Mouse (Mus musculus) left cerebral cortex, postnatal 25 days (tissue): ENCODE data around the gene Thpo. TPM values are rescaled to one million over a fixed set of nuclear protein-coding genes. Genes with fewer than 3 reads are reported as not detected.

Experiments used
- DNase-seq, 2 experiments: peaks; one replicate each; pipeline ENCODE4 v3.0.0; 2022; ENCODE audit warnings: low spot score in 2 of 2, mixed read lengths in 1 of 2
- intact Hi-C: fragments of 180-260 bp; cut with DNase I; formaldehyde crosslinking; loops from one replicate; pipeline ENCODE4 v1.15.1; 2025
- total RNA-seq, 2 experiments: library from RNA; stranded (reverse); gene quantifications; 2 replicates each; pipeline ENCODE4 v1.2.3; 2021

The Thpo gene
- total RNA-seq, 2 experiments from 2014 or later, result 4.6 to 4.7 TPM

DNA sequence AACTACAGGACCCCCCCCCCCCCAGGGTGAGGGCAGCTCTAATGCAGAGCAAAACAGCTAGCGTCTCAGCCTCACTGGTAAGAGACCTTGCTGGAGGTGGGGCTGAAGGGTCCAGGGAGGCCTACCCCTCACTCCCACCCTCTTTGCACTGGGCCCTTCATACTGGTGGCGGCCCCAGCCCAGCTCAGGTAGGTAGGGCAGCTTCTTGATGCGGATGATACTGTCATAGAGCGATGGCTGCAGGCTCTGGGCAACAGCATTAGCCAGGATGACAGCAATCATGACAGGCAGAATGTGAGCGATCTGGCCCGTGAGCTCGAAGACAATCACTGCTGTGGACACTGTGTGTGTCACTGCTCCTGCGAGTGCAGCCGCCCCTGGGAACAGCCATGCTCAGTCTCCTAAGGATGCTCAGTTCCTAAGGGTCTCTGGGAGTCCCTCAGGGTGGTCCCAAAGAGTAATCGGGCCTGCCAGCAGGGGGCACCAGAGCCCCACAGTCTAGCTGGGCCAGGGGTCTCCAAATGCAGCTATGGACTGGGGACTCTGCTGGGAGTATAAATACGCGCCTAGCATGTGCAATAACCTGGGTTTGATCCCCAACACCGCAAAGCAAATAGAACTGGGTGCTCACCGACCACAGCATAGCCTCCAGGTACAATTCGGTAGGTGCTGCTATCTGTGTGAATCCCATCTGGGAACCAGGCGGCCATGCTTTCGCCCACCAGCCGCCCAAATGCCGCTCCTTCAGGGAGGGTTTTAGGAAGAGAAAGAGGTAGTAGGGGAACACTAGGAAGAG is 25.2 kb downstream of the Thpo start:
- DNase-seq, result no peak
- intact Hi-C loops, result no loop called here

GRCm38 (mm10) chr16:20708220-20708938 is 25.9 kb downstream of the Thpo start:
- intact Hi-C loops, result no loop called here
- DNase-seq, result no peak

DNA sequence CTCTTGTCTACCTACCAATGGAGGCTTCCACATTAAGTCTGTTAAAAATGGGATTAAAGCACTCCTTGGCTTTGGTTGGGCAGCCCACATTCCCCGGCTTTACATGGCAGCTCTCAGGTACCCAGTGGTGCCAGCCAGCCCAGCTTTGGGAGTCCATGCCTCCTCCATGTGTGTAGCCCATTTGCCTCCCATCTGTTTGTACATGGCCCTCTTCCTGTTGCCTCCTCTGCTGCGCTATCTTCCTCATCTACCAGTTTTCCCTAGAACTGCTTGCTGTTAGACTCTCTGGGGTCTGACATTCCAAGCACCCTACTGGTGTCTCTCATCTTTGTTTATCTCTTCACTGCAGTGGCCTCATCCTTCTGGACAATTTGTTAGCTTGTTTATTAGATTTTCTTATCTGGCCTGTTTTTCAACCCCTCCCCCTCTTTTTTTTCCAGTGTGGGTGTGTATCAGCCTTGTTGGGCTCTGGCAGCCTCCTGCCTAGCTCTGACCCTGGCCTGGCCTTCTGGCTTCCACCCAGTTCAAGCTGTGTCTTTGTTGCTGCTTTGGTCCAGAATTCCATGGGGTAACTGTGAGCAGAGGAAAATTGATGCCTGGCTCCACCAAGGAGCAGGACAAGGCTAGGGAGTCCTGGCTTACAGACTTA is 27.8 kb downstream of the Thpo start:
- DNase-seq, result no peak
- intact Hi-C loops, result no loop called here

DNA sequence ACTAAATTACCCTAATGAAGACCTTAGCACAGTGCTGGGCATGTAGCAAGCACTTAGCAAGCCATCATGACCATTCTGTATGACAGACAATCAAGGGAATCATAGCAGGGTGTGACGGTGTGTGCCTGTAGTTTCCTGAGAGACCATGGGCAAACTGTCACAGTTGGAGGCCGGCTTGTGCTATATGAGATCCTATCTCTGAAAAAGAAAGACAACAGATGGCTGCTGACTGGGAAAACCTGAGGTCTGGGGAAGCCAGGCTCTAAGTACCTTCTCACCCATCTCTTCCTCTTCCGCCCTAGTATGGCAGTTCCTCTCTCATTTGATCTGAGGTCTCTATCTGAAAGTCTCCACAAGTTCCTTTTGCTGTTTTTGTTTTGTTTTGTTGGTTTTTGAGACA is 28.5 kb downstream of the Thpo start:
- intact Hi-C loops, result no loop called here
- no peak for DNase-seq

- intact Hi-C loops, result no loop called here
- DNase-seq, result no peak
Measured at GRCm38 (mm10) chr16:20703699-20704400, 30.5 kb downstream of the Thpo start.

DNA sequence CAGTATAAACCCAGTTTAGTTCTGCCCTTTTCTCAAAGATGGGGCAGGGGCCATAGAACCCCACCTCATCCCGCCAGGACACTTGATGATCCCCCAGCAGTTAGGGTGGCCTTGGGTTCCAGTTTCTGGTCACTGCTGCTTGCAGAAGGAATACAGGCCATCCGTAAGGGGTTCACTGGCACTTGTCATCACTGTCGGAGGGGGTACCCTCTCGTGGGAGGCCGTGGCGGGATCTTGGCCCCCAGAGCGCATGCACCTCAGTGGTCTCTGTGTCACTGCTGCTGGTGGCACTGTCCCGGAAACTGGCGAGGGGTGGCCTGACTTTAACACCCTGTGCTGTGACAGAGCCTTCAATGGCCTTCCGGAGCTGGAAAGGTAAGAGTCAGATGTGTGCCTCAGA is 31.2 kb downstream of the Thpo start:
- intact Hi-C loops, result no loop called here
- DNase-seq, result no peak

GRCm38 (mm10) chr16:20702522-20702893 is 31.8 kb downstream of the Thpo start:
- peak in 1 of 2 experiments; percentile 79 for DNase-seq
- intact Hi-C loops, result no loop called here

DNA sequence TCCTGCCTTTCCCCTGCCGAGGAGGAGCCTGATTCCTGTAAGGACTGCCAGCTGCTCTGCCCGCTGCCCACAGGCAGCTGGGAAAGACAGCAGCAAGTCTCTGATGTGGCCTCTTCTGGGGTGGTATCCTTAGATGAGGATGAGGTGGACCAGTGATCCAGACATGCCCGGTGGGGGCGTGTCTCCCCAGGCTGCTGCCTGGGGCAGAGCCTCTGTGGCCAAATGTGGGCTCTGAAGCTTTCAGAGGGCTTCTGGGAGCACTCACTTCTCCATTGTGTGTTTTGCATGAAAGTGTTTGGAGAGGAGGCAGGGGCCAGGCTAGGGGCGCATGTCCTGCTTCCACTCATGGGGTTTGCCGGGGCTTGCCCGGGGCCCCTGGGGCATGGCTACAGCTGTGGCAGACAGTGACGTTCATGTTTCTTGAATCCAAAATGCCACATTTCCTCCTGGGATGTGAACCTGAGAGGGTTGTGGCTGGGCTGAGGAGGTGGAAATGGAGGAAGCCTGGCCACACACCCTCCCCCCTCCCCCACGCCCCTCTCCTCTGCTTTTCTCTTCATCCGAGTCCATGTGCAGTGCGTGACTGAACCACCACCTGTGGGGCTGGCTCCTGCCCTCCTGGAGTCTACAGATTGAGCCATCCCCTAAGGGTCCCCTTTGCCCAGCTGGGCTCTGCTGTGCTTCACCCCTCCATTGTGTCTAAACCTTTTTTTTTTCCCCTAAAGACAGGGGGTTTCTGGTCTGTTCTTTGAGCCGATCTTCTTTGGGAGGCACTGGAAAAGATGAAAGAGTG is 32.4 kb downstream of the Thpo start:
- intact Hi-C loops, result no loop called here
- no peak for DNase-seq

DNA sequence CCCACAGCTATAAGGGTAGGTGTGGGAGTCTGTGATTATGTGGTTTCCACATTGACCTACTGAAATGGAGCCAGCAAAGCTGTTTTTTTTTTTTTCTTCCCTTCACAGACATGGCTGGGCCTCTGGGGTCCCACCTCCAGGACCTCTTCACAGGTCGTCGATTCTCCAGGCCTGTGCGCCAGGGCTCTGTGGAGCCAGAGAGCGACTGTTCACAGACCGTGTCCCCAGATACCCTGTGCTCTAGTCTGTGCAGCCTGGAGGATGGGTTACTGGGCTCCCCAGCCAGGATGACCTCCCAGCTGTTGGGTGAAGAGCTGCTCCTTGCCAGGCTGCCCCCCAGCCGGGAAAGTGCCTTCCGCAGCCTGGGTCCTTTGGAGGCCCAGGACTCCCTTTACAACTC is 33.0 kb downstream of the Thpo start:
- DNase-seq, result no peak
- intact Hi-C loops, result no loop called here

GRCm38 (mm10) chr16:20700036-20700435 is 34.3 kb downstream of the Thpo start:
- DNase-seq, result no peak
- intact Hi-C loops, result no loop called here

DNA sequence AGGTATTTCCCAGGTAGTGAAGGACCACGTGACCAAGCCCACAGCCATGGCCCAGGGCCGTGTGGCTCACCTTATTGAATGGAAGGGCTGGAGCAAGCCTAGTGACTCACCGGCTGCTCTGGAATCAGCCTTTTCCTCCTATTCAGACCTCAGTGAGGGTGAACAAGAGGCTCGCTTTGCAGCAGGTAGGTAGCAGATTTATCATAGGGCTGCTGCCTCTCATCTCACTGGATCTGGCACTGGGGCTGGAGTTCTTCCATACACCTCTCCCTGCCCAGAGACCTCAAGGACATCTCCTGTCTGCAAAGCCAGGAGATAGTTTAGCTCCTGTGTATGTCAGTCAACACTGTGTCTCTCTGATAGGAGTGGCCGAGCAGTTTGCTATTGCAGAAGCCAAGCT is 35.0 kb downstream of the Thpo start:
- intact Hi-C loops, result loop anchor here (5.0 kb wide), 1 partner anchor 483 kb away; no protein-coding TSS in a partner anchor
- DNase-seq, result no peak

DNA sequence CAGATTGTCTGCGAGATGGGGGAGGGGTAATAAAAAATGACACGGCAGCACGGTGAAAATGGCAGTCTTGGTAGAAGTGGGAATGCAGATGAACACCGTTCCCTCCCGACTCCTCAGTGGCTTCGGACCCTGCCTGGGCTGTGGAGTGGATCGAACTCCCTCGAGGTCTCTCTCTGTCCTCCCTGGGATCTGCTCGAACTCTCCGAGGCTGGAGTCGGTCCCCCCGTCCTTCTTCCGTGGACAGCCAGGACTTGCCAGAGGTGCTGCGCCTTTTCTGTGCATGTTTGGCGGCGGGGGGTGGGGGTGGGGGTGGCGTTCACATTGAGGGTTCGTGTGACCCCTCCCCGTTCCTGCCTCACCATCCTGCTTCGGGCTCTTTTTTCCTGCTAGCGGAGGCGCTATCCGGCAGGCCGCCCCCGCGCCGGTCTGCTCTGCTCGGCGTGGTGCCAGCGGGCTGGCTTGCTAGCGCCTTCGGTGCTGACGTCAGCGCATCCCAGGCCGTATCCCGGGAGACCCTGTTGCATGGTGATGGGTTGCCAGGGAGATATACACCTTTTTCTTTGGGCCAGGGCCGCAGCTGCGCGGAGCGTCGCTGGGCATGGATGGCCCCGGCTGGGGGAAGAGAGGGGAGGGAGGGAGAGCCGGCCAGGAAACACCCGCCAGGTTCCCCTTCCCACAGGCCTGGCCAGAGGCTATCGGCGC is 38.5 kb downstream of the Thpo start:
- DNase-seq, result peak; percentile 99
- intact Hi-C loops, result loop anchor here (1.0 to 5.0 kb wide), 4 partner anchors 21 to 487 kb away; partner anchors contain the start of genes Clcn2 and Polr2h

- DNase-seq, result peak; percentile 73 to 96
- intact Hi-C loops, result loop anchor here (1.0 to 5.0 kb wide), 4 partner anchors 22 to 488 kb away; partner anchors contain the start of genes Clcn2 and Polr2h
Measured at GRCm38 (mm10) chr16:20694781-20695180, 39.5 kb downstream of the Thpo start.

GRCm38 (mm10) chr16:20693111-20693701 is 41.1 kb downstream of the Thpo start, which contains the start of gene Fam131a:
Gene Fam131a (plus strand): TSS chr16:20693241.
- DNase-seq, result peak; percentile 95 to 98
- intact Hi-C loops, result loop anchor here (2.0 kb wide), 1 partner anchor 14 kb away; no protein-coding TSS in a partner anchor

- intact Hi-C loops, result loop anchor here (2.0 kb wide), 1 partner anchor 14 kb away; no protein-coding TSS in a partner anchor
- DNase-seq, result no peak
Measured at GRCm38 (mm10) chr16:20692241-20692965, 41.9 kb downstream of the Thpo start.

- intact Hi-C loops, result loop anchor here (2.0 kb wide), 1 partner anchor 13 kb away; no protein-coding TSS in a partner anchor
- no peak for DNase-seq
Measured at GRCm38 (mm10) chr16:20691617-20692016, 42.7 kb downstream of the Thpo start.

- intact Hi-C loops, result no loop called here
Measured at GRCm38 (mm10) chr16:20690774-20691173, 43.5 kb downstream of the Thpo start.

More at GRCm38 (mm10) chr16:20690774-20691173, 43.5 kb downstream of the Thpo start:
- DNase-seq, result no peak
